Mouse (Mus musculus) forebrain, embryonic 14.5 days (tissue): ENCODE results near the gene Eefsec. TPM values are rescaled to one million over a fixed set of nuclear protein-coding genes. Genes with fewer than 3 reads are reported as not detected.

Experiments used
- ATAC-seq: fragments of 200-750 bp; cut with Nextera tagmentation; 2 replicates; pipeline ENCODE4 v1.8.0; 2017; ENCODE audit warnings: mild to moderate bottlenecking, moderate library complexity
- DNase-seq: peaks from one replicate; pipeline ENCODE4 v3.0.0-alpha.2; 2015; ENCODE audit warnings: low spot score
- H3K27ac ChIP-seq: fragments of 300-500 bp; sonication (generic); 2 replicates; pipeline ENCODE4 v1.5.1; 2014; ENCODE audit warnings: low read depth, mild to moderate bottlenecking, control low read depth, low read length, moderate library complexity
- H3K27me3 ChIP-seq: fragments of 300-500 bp; sonication (generic); replicated peaks from 2 replicates; pipeline ENCODE4 v1.6.1; 2014; ENCODE audit warnings: low read length, control low read depth, mixed read lengths; ENCODE audit not compliant: control insufficient read depth, insufficient read depth
- H3K36me3 ChIP-seq: fragments of 300-500 bp; sonication (generic); 2 replicates; pipeline ENCODE4 v1.6.1; 2014; ENCODE audit warnings: low read length, control low read depth; ENCODE audit not compliant: control insufficient read depth, insufficient read depth
- H3K4me1 ChIP-seq: fragments of 300-500 bp; sonication (generic); 2 replicates; pipeline ENCODE4 v1.6.1; 2014; ENCODE audit warnings: antibody characterized with exemption, low read length, control low read depth; ENCODE audit not compliant: control insufficient read depth, insufficient read depth
- H3K4me2 ChIP-seq: fragments of 300-500 bp; sonication (generic); 2 replicates; pipeline ENCODE4 v1.6.1; 2014; ENCODE audit warnings: mild to moderate bottlenecking, control low read depth, low read length
- H3K4me3 ChIP-seq: fragments of 300-500 bp; sonication (generic); 2 replicates; pipeline ENCODE4 v1.5.1; 2014; ENCODE audit warnings: low read depth, low read length, control low read depth
- H3K9ac ChIP-seq: fragments of 300-500 bp; sonication (generic); 2 replicates; pipeline ENCODE4 v1.6.1; 2014; ENCODE audit warnings: mild to moderate bottlenecking, low read length, control low read depth, moderate library complexity
- H3K9me3 ChIP-seq: fragments of 300-500 bp; sonication (generic); replicated peaks from 2 replicates; pipeline ENCODE4 v1.6.1; 2016; ENCODE audit warnings: low read length, control low read depth, mixed read lengths; ENCODE audit not compliant: control insufficient read depth
- WGBS: fragments of 180-500 bp; shearing (Covaris S2); extraction: QIAGEN DNeasy Blood & Tissue Kit; methylation state at CpG from one replicate; pipeline ENCODE4 v1.1.7; 2014; 5-methylcytosine and 5-hydroxymethylcytosine counted together
- polyA plus RNA-seq: library from polyadenylated mRNA; unstranded; fragments of >200 nt; fragmentation: Nextera tagmentation; extraction: Ambion mirVana; gene quantifications from 2 replicates; pipeline ENCODE4 v1.2.1, GENCODE M21; 2014

Gene Eefsec
- polyA plus RNA-seq, 1 experiment from 2014 or later, result 33.1 TPM

DNA sequence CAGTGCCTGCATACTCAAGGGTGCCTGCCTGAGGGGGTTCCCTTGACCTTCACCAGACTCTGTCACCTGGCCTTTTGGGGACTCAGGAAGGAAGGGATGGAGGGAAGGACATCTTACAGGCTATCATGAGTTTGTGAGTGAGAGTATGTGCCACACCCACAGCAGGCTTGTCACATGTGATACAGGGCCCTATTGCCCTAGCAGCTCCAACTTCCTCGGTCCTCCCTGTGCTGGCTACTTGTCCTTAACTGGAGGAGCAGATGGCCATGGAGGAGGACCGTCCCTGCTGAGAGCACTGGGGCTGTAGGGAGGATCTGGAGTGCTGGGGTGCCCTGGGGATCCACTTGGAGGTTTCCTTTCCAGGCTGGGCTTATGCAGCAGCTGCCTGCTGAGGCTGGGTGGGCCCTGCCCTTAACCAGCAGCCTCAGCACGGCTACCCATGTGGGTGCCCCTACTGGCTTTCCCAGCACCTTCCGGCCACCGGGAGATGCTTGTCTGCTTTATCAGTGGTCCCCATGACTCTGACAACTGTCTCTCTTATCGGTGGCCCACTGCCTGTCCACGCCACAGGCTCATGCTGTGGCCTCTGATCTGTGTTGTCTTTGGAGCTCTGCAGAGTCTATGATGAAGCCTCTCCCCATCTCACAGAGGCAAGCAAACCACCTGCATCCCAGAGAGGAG lies 194.4 kb downstream of the Eefsec start:
- Histone ChIP-seq H3K9ac (no peak overlapping the region), H3K4me2 (no peak overlapping the region), H3K36me3 (no peaks in the 10 kb centered on the region), H3K4me3 (no peak overlapping the region), H3K27ac (no peak overlapping the region), H3K4me1 (no peaks in the 10 kb centered on the region), H3K27me3 (no peaks in the 10 kb centered on the region), H3K9me3 (no peaks in the 10 kb centered on the region)
- ATAC-seq (no peak), DNase-seq (no peak)
- 79% methylated on average over 7 of the region's 7 CpGs for WGBS

DNA sequence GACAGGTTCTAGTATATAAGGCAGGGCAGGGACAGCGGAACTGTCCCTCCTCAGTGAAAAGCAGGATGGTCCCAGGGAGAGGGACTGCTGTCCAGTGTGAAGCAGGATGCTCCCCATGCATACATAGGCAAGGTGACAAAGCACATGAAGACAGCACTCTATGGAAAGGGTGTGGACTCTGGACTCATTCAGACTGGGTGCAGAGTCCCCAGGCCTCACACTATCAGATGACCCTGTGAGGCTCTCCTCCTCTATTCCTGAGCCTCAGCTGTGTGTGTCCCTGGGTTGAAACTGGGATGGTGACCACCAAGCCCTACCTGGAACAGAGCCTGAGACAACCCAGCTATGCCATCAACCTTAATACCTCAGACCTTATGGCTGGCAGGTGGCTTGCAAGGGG lies 194.9 kb downstream of the Eefsec start:
- Histone ChIP-seq H3K9ac (no peak overlapping the region), H3K4me2 (no peak overlapping the region), H3K36me3 (no peaks in the 10 kb centered on the region), H3K9me3 (no peaks in the 10 kb centered on the region), H3K4me1 (no peaks in the 10 kb centered on the region), H3K27ac (no peak overlapping the region), H3K27me3 (no peaks in the 10 kb centered on the region), H3K4me3 (no peak overlapping the region)
- no peak for DNase-seq
- WGBS, result 94% methylated on average over 1 of the region's 1 CpGs
- no peak for ATAC-seq

- no peak overlapping the region for H3K27ac ChIP-seq
- no peak overlapping the region for H3K9ac ChIP-seq
- no peaks in the 10 kb centered on the region for H3K9me3 ChIP-seq
- no peak overlapping the region for H3K4me2 ChIP-seq
- ATAC-seq (no peak), DNase-seq (peak; percentile 17)
- H3K36me3 ChIP-seq, result no peaks in the 10 kb centered on the region
- no peak overlapping the region for H3K4me3 ChIP-seq
- H3K27me3 ChIP-seq, result no peaks in the 10 kb centered on the region
- WGBS, result 68% methylated on average over 1 of the region's 1 CpGs
- no peaks in the 10 kb centered on the region for H3K4me1 ChIP-seq
Measured at GRCm38 (mm10) chr6:88249231-88249630, 197.1 kb downstream of the Eefsec start.

DNA sequence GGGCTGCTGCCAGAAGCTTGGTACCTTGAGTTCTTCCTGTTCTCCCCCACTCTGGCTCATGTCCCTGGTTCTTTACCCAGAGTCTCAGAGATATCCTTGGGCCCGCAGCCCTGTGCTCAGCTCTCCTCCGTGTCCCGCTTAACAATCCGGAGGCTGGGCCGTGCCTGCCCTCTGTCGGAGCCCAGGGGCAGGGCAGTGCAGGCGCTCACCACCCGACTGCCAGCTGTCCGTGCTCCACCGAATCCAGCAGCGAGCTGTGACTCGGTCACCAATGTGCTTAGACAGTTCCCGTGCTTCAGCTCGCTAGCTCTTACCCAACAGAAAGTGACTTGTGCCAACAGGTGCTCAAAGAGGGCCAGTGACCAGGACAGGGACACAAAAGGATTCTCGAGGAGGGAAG lies 203.7 kb downstream of the Eefsec start:
- WGBS, result 2% methylated on average over 14 of the region's 15 CpGs
- Histone ChIP-seq H3K36me3 (no peaks in the 10 kb centered on the region), H3K4me1 (no peaks in the 10 kb centered on the region), H3K4me2 (no peak overlapping the region), H3K4me3 (no peak overlapping the region), H3K9me3 (no peaks in the 10 kb centered on the region), H3K27ac (no peak overlapping the region), H3K9ac (no peak overlapping the region), H3K27me3 (no peaks in the 10 kb centered on the region)
- DNase-seq (peak; percentile 59), ATAC-seq (peak; percentile 80)

DNA sequence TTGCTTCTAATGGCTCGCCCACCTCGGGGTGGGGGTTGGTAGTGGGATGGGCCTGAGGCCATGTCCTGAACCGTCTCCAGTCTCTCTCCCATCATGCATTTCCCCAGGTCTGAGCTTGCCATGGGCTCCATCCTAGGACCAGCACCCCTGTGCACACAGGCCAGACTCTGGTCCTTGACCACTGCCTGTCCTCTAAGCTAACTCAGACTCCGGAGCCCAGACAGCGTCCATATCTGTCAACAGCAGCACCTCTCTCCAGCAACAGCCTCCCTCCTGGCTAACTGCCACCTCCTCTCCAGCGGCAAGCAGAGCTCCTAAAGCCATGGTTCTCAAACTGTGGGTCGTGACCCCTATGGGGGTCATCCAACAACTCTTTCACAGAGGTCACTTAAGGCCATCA lies 209.8 kb downstream of the Eefsec start:
- Histone ChIP-seq H3K9me3 (no peaks in the 10 kb centered on the region), H3K27ac (no peak overlapping the region), H3K36me3 (no peaks in the 10 kb centered on the region), H3K9ac (no peak overlapping the region; the same call in 1 of the 2 replicates), H3K27me3 (no peaks in the 10 kb centered on the region; the same call in 1 of the 2 replicates), H3K4me2 (peak overlapping the region; percentile 48), H3K4me1 (peaks cover 5% of the 10 kb centered on the region; the same call in 1 of the 2 replicates), H3K4me3 (no peak overlapping the region)
- no peak for DNase-seq
- WGBS, result 10% methylated on average over 7 of the region's 7 CpGs
- 0 out of 2 replicates have a peak, but pooled peaks have one; percentile 6 for ATAC-seq

DNA sequence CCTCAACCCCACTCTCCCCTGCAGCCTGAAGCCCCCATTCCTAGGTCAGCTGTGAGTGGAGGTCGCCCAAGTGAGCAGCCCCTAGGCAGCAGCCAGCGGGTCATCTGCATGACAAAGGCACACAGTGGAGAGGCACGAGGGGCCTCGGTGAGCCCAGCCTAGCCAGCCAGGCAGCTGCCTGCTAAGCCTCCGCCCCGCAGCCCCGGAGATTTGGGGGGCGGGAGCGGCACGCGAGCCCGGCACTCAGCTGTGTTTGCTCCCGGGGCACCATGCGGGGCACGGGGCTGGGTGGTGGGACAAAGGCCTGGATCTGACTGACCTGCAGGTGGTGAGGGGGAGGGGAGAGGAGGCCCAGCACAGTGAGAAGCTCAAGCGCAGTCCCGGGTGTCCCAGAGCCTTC lies 210.4 kb downstream of the Eefsec start:
- ATAC-seq, result peak; percentile 72
- Histone ChIP-seq H3K27me3 (no peaks in the 10 kb centered on the region; the same call in 1 of the 2 replicates), H3K4me2 (peak overlapping the region; percentile 48), H3K36me3 (no peaks in the 10 kb centered on the region), H3K9ac (peak overlapping the region; percentile 37), H3K27ac (no peak overlapping the region), H3K9me3 (no peaks in the 10 kb centered on the region), H3K4me1 (peaks cover 5% of the 10 kb centered on the region; the same call in 1 of the 2 replicates), H3K4me3 (no peak overlapping the region)
- DNase-seq, result peak; percentile 69
- 0% methylated on average over 17 of the region's 17 CpGs for WGBS

DNA sequence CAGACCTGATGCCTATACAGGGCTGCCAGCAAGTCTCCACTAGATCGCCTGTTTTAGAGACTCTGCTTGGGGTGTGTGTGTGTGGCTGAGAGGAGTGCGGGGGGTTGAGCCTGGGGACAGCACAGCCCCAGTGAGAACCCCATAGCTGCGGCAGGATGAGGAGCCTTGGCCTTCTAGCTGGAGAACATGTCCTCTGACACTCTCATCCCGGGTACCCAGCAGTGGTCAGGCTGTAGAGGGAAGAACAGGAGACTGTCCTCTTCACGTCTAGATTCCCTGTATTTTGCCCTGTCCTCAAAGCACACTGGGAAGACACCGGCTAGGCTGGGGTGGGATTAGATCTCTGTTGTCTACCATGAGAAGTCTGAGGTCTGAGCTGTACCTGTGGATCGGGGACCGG lies 210.9 kb downstream of the Eefsec start:
- H3K9me3 ChIP-seq, result no peaks in the 10 kb centered on the region
- peak overlapping the region; percentile 48; the same call in 1 of the 2 replicates for H3K4me2 ChIP-seq
- H3K27me3 ChIP-seq, result no peaks in the 10 kb centered on the region; the same call in 1 of the 2 replicates
- no peak overlapping the region for H3K27ac ChIP-seq
- ATAC-seq, result no peak
- H3K36me3 ChIP-seq, result no peaks in the 10 kb centered on the region
- no peak overlapping the region for H3K4me3 ChIP-seq
- DNase-seq, result no peak
- 19% methylated on average over 8 of the region's 8 CpGs for WGBS
- H3K9ac ChIP-seq, result no peak overlapping the region
- H3K4me1 ChIP-seq, result peaks cover 5% of the 10 kb centered on the region; the same call in 1 of the 2 replicates

- H3K27me3 ChIP-seq, result no peaks in the 10 kb centered on the region; the same call in 1 of the 2 replicates
- DNase-seq, result no peak
- WGBS, result 88% methylated on average over 8 of the region's 8 CpGs
Measured at GRCm38 (mm10) chr6:88233996-88234395, 212.3 kb downstream of the Eefsec start.

GRCm38 (mm10) chr6:88232221-88232620 lies 214.1 kb downstream of the Eefsec start:
- peaks cover 5% of the 10 kb centered on the region; the same call in 1 of the 2 replicates for H3K4me1 ChIP-seq
- no peak overlapping the region for H3K4me2 ChIP-seq
- no peak overlapping the region for H3K27ac ChIP-seq
- WGBS, result 55% methylated on average over 6 of the region's 6 CpGs
- H3K4me3 ChIP-seq, result no peak overlapping the region
- H3K36me3 ChIP-seq, result no peaks in the 10 kb centered on the region
- H3K9ac ChIP-seq, result no peak overlapping the region
- no peak for DNase-seq
- H3K27me3 ChIP-seq, result no peaks in the 10 kb centered on the region; the same call in 1 of the 2 replicates
- no peak for ATAC-seq
- no peaks in the 10 kb centered on the region for H3K9me3 ChIP-seq

More at GRCm38 (mm10) chr6:88233996-88234395, 212.3 kb downstream of the Eefsec start:
- Histone ChIP-seq H3K4me1 (peaks cover 5% of the 10 kb centered on the region; the same call in 1 of the 2 replicates), H3K27ac (no peak overlapping the region), H3K9me3 (no peaks in the 10 kb centered on the region), H3K4me2 (no peak overlapping the region), H3K4me3 (no peak overlapping the region), H3K9ac (no peak overlapping the region), H3K36me3 (no peaks in the 10 kb centered on the region)
- ATAC-seq, result no peak
